Mouse (Mus musculus) forebrain, embryonic 16.5 days (tissue): ENCODE measurements at regions not wholly inside any gene's neighbourhood (a gene's known extent, or its start where the extent isn't known, plus 50 kb on each side); places are given as distances from the start of the nearest gene placed in this dataset.
A peak's percentile ranks its signal among the peaks of the same experiment; 100 is the strongest.

Experiments
- ATAC-seq: fragments of 200-750 bp; cut with Nextera tagmentation; 2 replicates; pipeline ENCODE4 v1.8.0; 2017; ENCODE audit warnings: mild to moderate bottlenecking, moderate library complexity
- H3K27ac ChIP-seq: fragments of 300-500 bp; sonication (generic); 2 replicates; pipeline ENCODE4 v1.5.1; 2014; ENCODE audit warnings: low read length, control low read depth
- H3K27me3 ChIP-seq: fragments of 300-500 bp; sonication (generic); replicated peaks from 2 replicates; pipeline ENCODE4 v1.6.1; 2014; ENCODE audit warnings: low read length; ENCODE audit not compliant: control insufficient read depth, insufficient read depth
- H3K36me3 ChIP-seq: fragments of 300-500 bp; sonication (generic); 2 replicates; pipeline ENCODE4 v1.6.1; 2014; ENCODE audit not compliant: control insufficient read depth, insufficient read depth
- H3K4me1 ChIP-seq: fragments of 300-500 bp; sonication (generic); replicated peaks from 2 replicates; pipeline ENCODE4 v1.6.1; 2014; ENCODE audit warnings: low read length; ENCODE audit not compliant: control insufficient read depth, insufficient read depth
- H3K4me2 ChIP-seq: fragments of 300-500 bp; sonication (generic); 2 replicates; pipeline ENCODE4 v1.6.1; 2014; ENCODE audit warnings: mild to moderate bottlenecking, low read length, control low read depth
- H3K4me3 ChIP-seq: fragments of 300-500 bp; sonication (generic); replicated peaks from 2 replicates; pipeline ENCODE4 v1.5.1; 2014; ENCODE audit warnings: mild to moderate bottlenecking, low read length, control low read depth
- H3K9ac ChIP-seq: fragments of 300-500 bp; sonication (generic); replicated peaks from 2 replicates; pipeline ENCODE4 v1.6.1; 2014; ENCODE audit warnings: low read depth, low read length, control low read depth
- H3K9me3 ChIP-seq: fragments of 300-500 bp; sonication (generic); 2 replicates; pipeline ENCODE4 v1.6.1; 2016; ENCODE audit warnings: low read length; ENCODE audit not compliant: control insufficient read depth
- WGBS: fragments of 180-500 bp; shearing (Covaris S2); extraction: QIAGEN DNeasy Blood & Tissue Kit; methylation state at CpG from one replicate; pipeline ENCODE4 v1.1.7; 2014; 5-methylcytosine and 5-hydroxymethylcytosine counted together

DNA sequence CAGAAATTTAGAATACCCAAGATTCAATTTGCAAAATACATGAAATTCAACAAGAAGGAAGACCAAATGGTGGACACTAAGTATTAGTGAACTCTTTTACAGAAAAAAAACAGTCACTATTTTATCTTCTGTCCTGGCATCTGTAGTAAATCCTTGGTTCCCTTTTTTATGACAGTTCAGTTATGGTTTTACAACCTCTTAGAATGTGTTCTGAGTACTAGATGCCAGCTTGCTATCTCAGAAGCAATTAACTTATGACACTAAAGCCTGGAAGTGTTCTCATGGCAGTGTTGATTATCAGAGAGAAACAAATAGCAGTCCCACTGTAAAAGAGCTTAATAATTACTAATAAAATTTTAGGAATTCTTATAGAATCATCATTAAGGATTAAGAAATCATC is 811.2 kb upstream of the Cox7c start:
- Histone ChIP-seq H3K36me3 (no peaks in the 10 kb centered on the region), H3K4me2 (no peak overlapping the region), H3K27ac (no peak overlapping the region), H3K27me3 (no peaks in the 10 kb centered on the region), H3K4me3 (no peak overlapping the region), H3K9ac (no peak overlapping the region), H3K4me1 (no peaks in the 10 kb centered on the region), H3K9me3 (no peaks in the 10 kb centered on the region)
- ATAC-seq: no peak

DNA sequence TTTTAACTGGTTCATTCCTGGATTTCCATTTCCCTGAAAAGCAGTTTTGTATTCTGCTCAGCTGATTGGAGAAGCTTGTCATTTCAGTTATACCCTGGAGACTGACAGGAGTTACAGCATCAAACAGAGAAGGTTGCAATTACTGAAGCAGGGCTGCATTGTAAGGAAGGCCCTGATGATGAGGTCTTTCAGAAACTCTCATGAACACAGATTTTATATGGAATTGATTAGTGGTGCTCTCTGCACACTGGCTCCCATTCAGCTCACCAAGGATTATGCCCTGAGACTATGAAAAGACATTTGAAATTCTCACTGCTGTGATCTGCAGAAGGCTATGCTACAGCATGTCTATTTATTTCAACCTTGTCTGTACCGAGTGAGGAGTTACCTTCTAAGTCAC is 794.2 kb upstream of the Cox7c start:
- Histone ChIP-seq H3K9ac (no peak overlapping the region), H3K27ac (no peak overlapping the region), H3K4me2 (no peak overlapping the region), H3K9me3 (no peaks in the 10 kb centered on the region), H3K4me3 (no peak overlapping the region), H3K27me3 (no peaks in the 10 kb centered on the region), H3K4me1 (no peaks in the 10 kb centered on the region), H3K36me3 (no peaks in the 10 kb centered on the region)
- peak; percentile 59 for ATAC-seq
- WGBS: 57% methylated on average over 1 of the region's 1 CpGs
